Mouse (Mus musculus) stomach, postnatal 0 days (tissue): Measurements from ENCODE around the gene Hist1h4j. TPM values are rescaled to one million over a fixed set of nuclear protein-coding genes. Genes with fewer than 3 reads are reported as not detected.
"Not testable (repeated sequence)": the region's sequence is repeated elsewhere in the genome, so short reads cannot be mapped to it uniquely, and the experiment has no call there.

Experiments used
- ATAC-seq: fragments of 200-750 bp; cut with Nextera tagmentation; 2 replicates; pipeline ENCODE4 v1.8.0; 2017; ENCODE audit not compliant: low FRiP score, low TSS enrichment
- DNase-seq: peaks from one replicate; pipeline ENCODE4 v3.0.0-alpha.2; 2016; ENCODE audit warnings: low spot score
- H3K27ac ChIP-seq: fragments of 300-500 bp; sonication (generic); replicated peaks from 2 replicates; pipeline ENCODE4 v1.5.1; 2014; ENCODE audit warnings: mild to moderate bottlenecking, control low read depth
- H3K27me3 ChIP-seq: fragments of 300-500 bp; sonication (generic); 2 replicates; pipeline ENCODE4 v1.6.1; 2014; ENCODE audit warnings: low read length; ENCODE audit not compliant: control insufficient read depth, insufficient read depth
- H3K36me3 ChIP-seq: fragments of 300-500 bp; sonication (generic); 2 replicates; pipeline ENCODE4 v1.6.1; 2014; ENCODE audit warnings: low read length, mixed read lengths; ENCODE audit not compliant: control insufficient read depth, insufficient read depth
- H3K4me1 ChIP-seq: fragments of 300-500 bp; sonication (generic); replicated peaks from 2 replicates; pipeline ENCODE4 v1.6.1; 2014; ENCODE audit warnings: antibody characterized with exemption; ENCODE audit not compliant: control insufficient read depth, insufficient read depth
- H3K4me2 ChIP-seq: fragments of 300-500 bp; sonication (generic); replicated peaks from 2 replicates; pipeline ENCODE4 v1.6.1; 2014; ENCODE audit warnings: low read depth, mild to moderate bottlenecking, control low read depth, moderate library complexity
- H3K4me3 ChIP-seq: fragments of 300-500 bp; sonication (generic); 2 replicates; pipeline ENCODE4 v1.5.1; 2014; ENCODE audit warnings: low read depth, low read length, control low read depth
- H3K9ac ChIP-seq: fragments of 300-500 bp; sonication (generic); 2 replicates; pipeline ENCODE4 v1.6.1; 2014; ENCODE audit warnings: mild to moderate bottlenecking, low read length, control low read depth, mixed read lengths
- H3K9me3 ChIP-seq: fragments of 300-500 bp; sonication (generic); 2 replicates; pipeline ENCODE4 v1.6.1; 2016; ENCODE audit warnings: low read length; ENCODE audit not compliant: control insufficient read depth
- CTCF ChIP-seq: IDR thresholded peaks from 2 replicates; pipeline ENCODE4 v1.5.1; 2016; ENCODE audit warnings: antibody characterized with exemption, low read depth, mild to moderate bottlenecking, moderate library complexity
- EP300 ChIP-seq: optimal IDR thresholded peaks from 2 replicates; pipeline ENCODE3; 2016; ENCODE audit warnings: antibody characterized with exemption
- WGBS: fragments of 180-500 bp; shearing (Covaris S2); extraction: QIAGEN DNeasy Blood & Tissue Kit; methylation state at CpG from one replicate; pipeline ENCODE4 v1.1.7; 2014; 5-methylcytosine and 5-hydroxymethylcytosine counted together
- polyA plus RNA-seq: library from polyadenylated mRNA; unstranded; fragments of >200 nt; fragmentation: Nextera tagmentation; extraction: Ambion mirVana; gene quantifications from 2 replicates; pipeline ENCODE4 v1.2.1, GENCODE M21; 2015

Hist1h4j gene
- polyA plus RNA-seq, 1 experiment from 2014 or later = 0.92 TPM

DNA sequence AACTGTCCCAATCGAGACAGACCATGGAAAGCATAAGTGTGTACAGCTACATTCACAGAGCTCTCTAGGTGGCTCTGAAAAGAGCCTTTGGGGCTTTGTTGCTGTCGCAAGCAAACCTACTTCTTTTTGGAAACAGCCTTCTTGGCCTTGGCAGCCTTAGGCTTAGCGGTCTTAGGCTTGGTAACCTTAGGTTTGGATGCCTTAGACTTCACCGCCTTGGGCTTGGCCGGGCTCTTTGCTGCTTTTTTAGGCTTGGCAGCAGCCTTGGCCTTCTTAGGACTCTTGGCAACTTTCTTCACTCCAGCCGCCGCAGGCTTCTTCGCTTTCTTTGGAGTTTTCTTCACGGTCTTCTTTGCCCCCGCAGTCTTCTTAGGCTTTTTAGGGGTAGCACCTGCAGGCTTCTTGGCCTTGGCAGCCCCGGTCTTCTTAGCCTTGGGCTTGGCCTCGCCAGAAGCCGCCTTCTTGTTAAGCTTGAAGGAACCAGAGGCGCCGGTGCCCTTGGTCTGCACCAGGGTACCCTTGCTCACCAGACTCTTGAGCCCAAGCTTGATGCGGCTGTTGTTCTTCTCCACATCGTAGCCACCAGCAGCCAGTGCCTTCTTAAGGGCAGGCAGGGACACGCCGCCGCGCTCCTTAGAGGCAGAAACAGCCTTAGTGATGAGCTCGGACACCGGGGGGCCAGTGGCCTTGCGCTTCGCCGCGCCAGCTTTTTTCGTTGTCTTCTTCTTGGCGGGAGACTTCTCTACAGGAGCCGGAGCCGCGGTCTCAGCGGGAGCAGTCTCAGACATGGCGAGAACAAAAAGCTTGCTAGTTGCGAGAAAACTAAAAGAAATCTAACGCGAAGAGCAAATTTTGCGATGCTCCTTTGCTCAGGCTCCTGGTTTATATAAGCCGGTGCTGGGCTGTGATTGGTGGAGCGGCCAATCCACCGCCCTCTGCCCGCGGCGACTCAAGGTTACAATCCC lies 45.2 kb downstream of the Hist1h4j start, which contains the start of gene Hist1h1b:
TSS of gene Hist1h1b (minus strand) at position 859 of the 965 bp plus-strand sequence.
- DNase-seq (peak; percentile 64), ATAC-seq (peak; percentile 51; the same call in 1 of the 2 replicates)
- H3K4me3 ChIP-seq = peak within 1 kb of the TSS; percentile 51
- H3K4me2 ChIP-seq = peak within 1 kb of the TSS; percentile 83
- WGBS = under 1% methylated on average over 44 of the region's 44 CpGs
- H3K9ac ChIP-seq = peak within 1 kb of the TSS; percentile 74
- TF ChIP-seq EP300 (no peak), CTCF (no peak)
- H3K9me3 ChIP-seq = no peaks in the 10 kb centered on the region
- no peaks in the 10 kb centered on the region for H3K27me3 ChIP-seq
- H3K36me3 ChIP-seq = no peaks in the 10 kb centered on the region
- H3K4me1 ChIP-seq = no peaks in the 10 kb centered on the region
- H3K27ac ChIP-seq = peak within 1 kb of the TSS; percentile 88

DNA sequence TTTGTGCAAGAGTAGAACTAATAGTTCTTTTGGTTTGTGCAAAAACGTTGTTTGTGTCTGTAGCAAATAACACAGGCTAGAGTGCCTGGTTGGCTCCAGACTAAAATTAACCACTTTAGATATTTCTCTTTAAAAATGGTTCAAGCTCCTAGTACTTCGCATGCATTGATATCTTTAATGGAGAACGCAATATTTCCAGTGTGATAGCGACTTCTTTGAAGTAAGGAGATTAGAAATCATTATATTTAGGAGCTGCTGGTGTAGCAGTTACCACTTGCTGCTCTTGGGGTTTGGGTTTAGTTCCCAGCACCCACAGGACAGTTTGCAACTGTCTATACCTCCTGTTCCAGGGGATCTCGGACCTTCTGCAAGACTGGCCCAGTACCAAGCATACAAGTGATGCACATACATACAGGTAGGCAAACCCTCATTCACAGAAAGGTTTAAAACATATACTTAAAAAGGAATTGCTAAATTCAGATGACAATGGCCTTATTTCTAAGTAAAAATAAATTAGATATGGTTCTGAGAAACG lies 46.2 kb downstream of the Hist1h4j start:
- H3K4me2 ChIP-seq = peak overlapping the region; percentile 83
- DNase-seq = no peak
- no peak overlapping the region for H3K9ac ChIP-seq
- H3K4me1 ChIP-seq = no peaks in the 10 kb centered on the region
- WGBS = 42% methylated on average over 6 of the region's 6 CpGs
- no peak for ATAC-seq
- H3K4me3 ChIP-seq = peak overlapping the region; percentile 51; the same call in 1 of the 2 replicates
- no peaks in the 10 kb centered on the region for H3K27me3 ChIP-seq
- no peaks in the 10 kb centered on the region for H3K36me3 ChIP-seq
- H3K27ac ChIP-seq = no peak overlapping the region; the same call in 1 of the 2 replicates
- TF ChIP-seq EP300 (no peak), CTCF (no peak)
- no peaks in the 10 kb centered on the region for H3K9me3 ChIP-seq

DNA sequence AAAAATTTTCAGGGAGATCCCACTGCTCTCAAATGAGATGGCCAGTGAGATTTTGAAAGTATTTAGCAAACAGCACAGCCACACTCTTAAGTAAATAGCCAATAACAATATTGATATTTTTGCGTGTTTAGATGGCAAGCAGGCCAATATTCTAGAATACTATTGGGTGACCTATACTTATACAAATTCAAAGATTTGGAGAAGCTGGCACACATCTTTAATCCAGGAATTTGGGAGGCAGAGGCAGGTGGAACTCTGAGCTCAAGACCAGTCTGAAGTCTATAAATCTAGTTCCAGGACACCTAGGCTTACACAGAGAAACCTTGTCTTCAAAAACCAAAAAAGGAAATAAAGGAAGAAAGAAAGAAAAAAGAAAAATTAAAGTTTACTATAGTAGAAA lies 46.8 kb downstream of the Hist1h4j start:
- Histone ChIP-seq H3K27me3 (no peaks in the 10 kb centered on the region), H3K9ac (no peak overlapping the region), H3K9me3 (no peaks in the 10 kb centered on the region), H3K36me3 (no peaks in the 10 kb centered on the region), H3K4me1 (no peaks in the 10 kb centered on the region), H3K4me2 (no peak overlapping the region), H3K27ac (no peak overlapping the region), H3K4me3 (no peak overlapping the region)
- ATAC-seq (no peak), DNase-seq (no peak)
- WGBS = 87% methylated on average over 1 of the region's 1 CpGs
- TF ChIP-seq CTCF (no peak), EP300 (no peak)

DNA sequence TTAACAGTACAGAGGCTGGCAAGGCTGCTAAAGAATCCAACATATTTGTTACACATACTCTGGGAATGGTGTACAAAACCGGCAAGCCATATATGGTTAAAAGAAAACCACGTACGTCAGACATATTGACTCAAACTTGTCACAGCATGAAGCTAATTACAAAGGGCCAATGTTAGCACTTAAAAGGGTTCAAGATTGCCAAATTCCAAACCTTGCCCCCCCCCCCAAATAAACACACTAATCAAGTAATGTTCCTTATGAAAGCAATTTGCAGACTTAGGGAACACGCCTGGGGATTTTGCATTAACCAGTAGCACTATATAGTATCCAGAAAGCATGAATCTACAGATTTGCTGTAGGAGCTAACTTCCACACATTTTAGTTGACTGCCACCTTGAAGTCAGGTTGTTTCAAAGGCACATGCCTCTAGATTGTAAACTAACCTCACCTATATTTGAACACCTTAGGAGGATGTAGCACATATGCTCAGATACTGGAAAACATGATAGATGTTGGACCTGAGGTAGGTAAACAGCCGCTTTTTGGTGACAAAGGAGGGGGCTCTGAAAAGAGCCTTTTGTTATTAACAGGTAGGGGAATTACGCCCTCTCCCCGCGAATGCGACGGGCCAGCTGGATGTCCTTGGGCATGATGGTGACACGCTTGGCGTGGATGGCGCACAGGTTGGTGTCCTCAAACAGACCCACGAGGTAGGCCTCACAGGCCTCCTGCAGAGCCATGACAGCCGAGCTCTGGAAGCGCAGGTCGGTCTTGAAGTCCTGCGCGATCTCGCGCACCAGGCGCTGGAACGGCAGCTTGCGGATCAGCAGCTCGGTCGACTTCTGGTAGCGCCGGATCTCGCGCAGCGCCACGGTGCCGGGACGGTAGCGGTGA lies 47.7 kb downstream of the Hist1h4j start:
- H3K27ac ChIP-seq = peak overlapping the region; percentile 83
- not testable (repeated sequence) for DNase-seq, H3K4me1 ChIP-seq, H3K9me3 ChIP-seq, ATAC-seq, H3K27me3 ChIP-seq, H3K36me3 ChIP-seq
- peak overlapping the region; percentile 33 for H3K4me3 ChIP-seq
- H3K9ac ChIP-seq = peak overlapping the region; percentile 54
- peak overlapping the region; percentile 54 for H3K4me2 ChIP-seq
- 1% methylated on average over 14 of the region's 35 CpGs for WGBS

DNA sequence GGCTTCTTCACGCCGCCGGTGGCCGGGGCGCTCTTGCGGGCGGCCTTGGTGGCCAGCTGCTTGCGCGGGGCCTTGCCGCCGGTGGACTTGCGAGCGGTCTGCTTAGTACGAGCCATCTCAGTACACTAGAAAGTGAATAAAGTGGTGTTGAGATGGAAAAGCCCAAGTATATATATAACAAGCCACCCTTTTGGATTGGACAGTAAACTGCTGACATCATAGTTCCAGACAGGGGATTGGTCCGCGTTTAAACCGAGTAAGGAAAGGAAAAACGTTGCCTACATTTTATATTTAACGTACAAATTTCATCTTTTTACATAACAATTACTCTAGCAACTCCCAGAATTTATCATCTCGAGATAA lies 48.4 kb downstream of the Hist1h4j start, which contains the start of gene Hist1h3i:
TSS of gene Hist1h3i (minus strand) at position 116 of the 363 bp plus-strand sequence.
- TF ChIP-seq EP300 = no peak
- Histone ChIP-seq H3K4me2 (peak within 1 kb of the TSS; percentile 54), H3K36me3 (no peaks in the 10 kb centered on the region), H3K27me3 (no peaks in the 10 kb centered on the region), H3K4me1 (no peaks in the 10 kb centered on the region), H3K4me3 (peak within 1 kb of the TSS; percentile 33), H3K9ac (peak within 1 kb of the TSS; percentile 54), H3K27ac (peak within 1 kb of the TSS; percentile 83), H3K9me3 (no peaks in the 10 kb centered on the region)
- DNase-seq = peak; percentile 52
- WGBS = under 1% methylated on average over 13 of the region's 20 CpGs
- peak; percentile 66 for ATAC-seq
